In the genomic region with DNA sequence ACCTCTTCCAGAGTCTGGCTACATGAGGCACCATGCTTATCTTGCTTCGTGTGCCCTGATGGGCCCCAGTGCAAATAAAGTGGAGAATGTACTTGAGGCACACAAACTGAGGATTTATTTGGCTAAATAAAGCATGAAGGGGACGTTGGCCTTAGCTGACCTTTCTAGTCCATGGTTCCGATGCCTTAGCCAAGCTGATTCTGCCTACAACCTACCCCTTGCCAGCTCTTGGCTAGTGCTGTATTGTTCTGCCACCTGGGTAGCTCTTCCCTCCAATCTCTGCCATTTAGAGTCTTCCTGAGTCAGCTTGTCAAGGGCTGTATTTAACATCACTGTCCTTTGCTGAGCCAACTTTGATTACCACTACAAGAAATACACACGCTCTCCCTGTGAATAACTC, we compare ENCODE assay signal across 28 mouse cellular contexts.
A peak's percentile ranks its signal among the peaks of the same experiment; 100 is the strongest.
DNase-seq lines count a peak whose midpoint lies in the region; ATAC-seq and TF ChIP-seq lines count a peak whose summit lies in the region.
"Had no signal": no experiment of that assay in that cellular context is flagged by ENCODE, and none has a peak within 500 bp of the region (broad histone marks: within the 10 kb centered on the region; RNA-seq: fewer than 3 reads in every experiment).

No protein-coding gene starts in this region.

- DNase-seq in heart, adult 11 months = peak; percentile 93
- peak; percentile 88 for DNase-seq in cerebellum, adult 11-12 months
- peak; percentile 91 for DNase-seq in cerebellum, adult 9-10 months
- DNase-seq in kidney, adult 11 months = no peak
- DNase-seq in heart, postnatal 10 days = no peak
- DNase-seq: adrenal gland, adult 8-10 months; B cell, adult 2 months; embryo, embryonic 11 days; gastrocnemius, postnatal 14 days; heart, postnatal 4 days; kidney, adult 8-10 months; kidney, postnatal 10 days; liver, postnatal 0 days; lung, postnatal 10 days; spleen, adult 18-20 months; thymus, postnatal 14 days had no signal

- no peak overlapping the region for H3K4me3 ChIP-seq in heart, embryonic 11.5 days (ENCODE audit: low read depth, low read length)
- H3K4me3 ChIP-seq in olfactory bulb, adult 2 months (ENCODE audit: insufficient read depth, low read depth, low read length) = no peak overlapping the region
- H3K4me3 ChIP-seq: embryonic facial prominence, embryonic 13.5 days; erythroblast, embryonic 14.5 days; forebrain, embryonic 12.5 days; heart, embryonic 15.5 days; limb, embryonic 12.5 days; neural tube, embryonic 15.5 days had no signal

- no peak overlapping the region for H3K4me2 ChIP-seq in heart, embryonic 11.5 days
- H3K4me2 ChIP-seq: embryonic facial prominence, embryonic 13.5 days; forebrain, embryonic 12.5 days; heart, embryonic 15.5 days; hindbrain, embryonic 14.5 days; limb, embryonic 12.5 days; liver, embryonic 11.5 days; midbrain, embryonic 11.5 days; neural tube, embryonic 15.5 days had no signal

- H3K9me3 ChIP-seq in heart, embryonic 11.5 days (replicated peaks; ENCODE audit: control insufficient read depth, low read length) = no peaks in the 10 kb centered on the region
- H3K9me3 ChIP-seq: embryonic facial prominence, embryonic 13.5 days; forebrain, embryonic 12.5 days; heart, embryonic 15.5 days; limb, embryonic 12.5 days; neural tube, embryonic 15.5 days had no signal

- no peak for TF ChIP-seq POLR2A in olfactory bulb, adult 2 months (IDR thresholded peaks at IDR 0.05; ENCODE audit: insufficient read depth, low read depth, low read length)

- ATAC-seq in heart, embryonic 11.5 days (replicated peaks; ENCODE audit: insufficient number of reproducible peaks, low FRiP score, low TSS enrichment) = no peak
- ATAC-seq: activated CD4-positive, CD25-positive, alpha-beta regulatory T cell, adult 4 months; liver, postnatal 0 days had no signal

- no peak for TF ChIP-seq CTCF in olfactory bulb, adult 2 months (IDR thresholded peaks at IDR 0.05; ENCODE audit: insufficient read depth, low read depth, low read length)

- no peak overlapping the region for H3K9ac ChIP-seq in heart, embryonic 11.5 days (ENCODE audit: low read depth, low read length)
- H3K9ac ChIP-seq: embryonic facial prominence, embryonic 13.5 days; forebrain, embryonic 12.5 days; heart, embryonic 15.5 days; hindbrain, embryonic 14.5 days; limb, embryonic 12.5 days; liver, postnatal 0 days; neural tube, embryonic 15.5 days had no signal

- no peaks in the 10 kb centered on the region for H3K36me3 ChIP-seq in heart, embryonic 11.5 days (ENCODE audit: control insufficient read depth, insufficient read depth, low read length)
- H3K36me3 ChIP-seq: embryonic facial prominence, embryonic 13.5 days; forebrain, embryonic 12.5 days; heart, embryonic 15.5 days; limb, embryonic 12.5 days; neural tube, embryonic 15.5 days had no signal

- peaks cover 4% of the 10 kb centered on the region; the same call in 1 of the 2 replicates for H3K4me1 ChIP-seq in heart, embryonic 11.5 days (ENCODE audit: control insufficient read depth, insufficient read depth, low read length)
- H3K4me1 ChIP-seq in olfactory bulb, adult 2 months (ENCODE audit: control insufficient read depth, insufficient read depth, low read length) = peaks cover 8% of the 10 kb centered on the region
- H3K4me1 ChIP-seq: embryonic facial prominence, embryonic 13.5 days; forebrain, embryonic 12.5 days; heart, embryonic 15.5 days; limb, embryonic 12.5 days; neural tube, embryonic 15.5 days had no signal

- no peaks in the 10 kb centered on the region for H3K27me3 ChIP-seq in heart, embryonic 11.5 days (ENCODE audit: control insufficient read depth, insufficient read depth, low read length)
- H3K27me3 ChIP-seq: embryonic facial prominence, embryonic 13.5 days; forebrain, embryonic 12.5 days; heart, embryonic 15.5 days; limb, embryonic 12.5 days; neural tube, embryonic 15.5 days had no signal

- 63% methylated on average over 4 of the region's 4 CpGs for WGBS in heart, embryonic 11.5 days (ENCODE audit: insufficient replicate concordance)
- WGBS in olfactory bulb, adult 2 months = 34% methylated on average over 4 of the region's 4 CpGs

- intact Hi-C loops in heart, postnatal 10 days (cut with DNase I) = loop anchor here (5.0 kb wide), 1 partner anchor 93 kb away; no protein-coding TSS in a partner anchor

- H3K27ac ChIP-seq in heart, embryonic 11.5 days (ENCODE audit: low read depth, low read length) = no peak overlapping the region
- H3K27ac ChIP-seq in olfactory bulb, adult 2 months (ENCODE audit: insufficient read depth, low read depth, low read length) = 0 out of 2 replicates have a peak overlapping the region, but pooled peaks have one; percentile 6
- H3K27ac ChIP-seq: embryonic facial prominence, embryonic 13.5 days; forebrain, embryonic 12.5 days; heart, embryonic 15.5 days; hindbrain, embryonic 14.5 days; limb, embryonic 12.5 days; neural tube, embryonic 15.5 days had no signal

Comparison
In these comparisons a context has a peak if more than half of its experiments do, and no peak if none do; other contexts are left out.
1. DNase-seq: peak in heart, adult 11 months (single experiment), cerebellum, adult 11-12 months (single experiment) and cerebellum, adult 9-10 months (single experiment); none in kidney, adult 11 months (single experiment) and heart, postnatal 10 days (0 of 2).